Mouse (Mus musculus): Measurements from ENCODE around the gene Hmga2.

Gene Hmga2

DNA sequence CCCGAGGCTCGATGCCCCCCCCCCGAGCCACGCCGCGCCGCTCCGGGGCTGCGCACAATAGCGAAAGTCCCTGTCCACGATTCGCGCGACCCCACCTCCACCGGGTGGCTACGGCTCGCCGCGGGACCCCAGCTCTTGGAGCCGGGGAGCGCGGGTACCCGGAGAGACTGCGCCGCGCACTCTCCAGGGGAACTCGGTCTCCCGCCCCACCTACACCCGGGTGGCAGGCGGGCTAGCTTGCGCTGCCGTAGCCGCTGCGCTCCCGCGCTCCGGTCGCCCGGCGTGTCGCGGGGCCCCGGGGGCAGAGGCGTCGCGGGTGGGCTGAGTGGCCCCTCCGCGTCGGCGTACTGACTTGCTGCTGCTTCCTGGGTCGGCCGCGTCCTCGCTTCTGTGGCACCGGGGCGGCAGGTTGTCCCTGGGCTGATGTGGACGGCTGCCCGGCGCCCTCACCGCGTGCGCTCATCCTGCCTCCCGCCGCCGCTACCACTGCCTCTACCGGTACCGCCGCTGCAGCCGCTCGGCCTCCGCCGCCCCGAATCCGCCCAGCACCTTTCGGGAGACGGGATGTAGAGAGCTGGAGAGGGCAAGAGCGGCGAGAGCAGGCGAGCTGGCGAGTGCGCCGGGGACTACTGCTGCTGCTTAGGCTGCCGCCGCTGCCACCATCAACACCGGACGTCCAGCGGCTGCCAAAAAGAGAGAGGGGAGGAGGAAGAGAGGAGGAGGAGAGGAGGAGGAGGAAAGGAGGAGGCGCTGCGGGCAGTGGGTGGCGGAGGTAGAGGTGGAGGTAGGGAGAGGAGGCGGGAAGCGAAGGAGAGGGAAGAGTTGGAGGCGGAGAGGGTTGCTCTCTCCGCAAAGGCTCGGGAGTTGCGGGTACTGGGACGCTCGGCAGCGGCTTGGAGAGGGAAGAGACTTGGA, at the start of gene Hmga2:
Gene Hmga2, minus strand, starts transcription at position 869 of the 915 bp plus-strand sequence.
- no peak for DNase-seq (ENCODE audit: low spot score in 2 of 2)

DNA sequence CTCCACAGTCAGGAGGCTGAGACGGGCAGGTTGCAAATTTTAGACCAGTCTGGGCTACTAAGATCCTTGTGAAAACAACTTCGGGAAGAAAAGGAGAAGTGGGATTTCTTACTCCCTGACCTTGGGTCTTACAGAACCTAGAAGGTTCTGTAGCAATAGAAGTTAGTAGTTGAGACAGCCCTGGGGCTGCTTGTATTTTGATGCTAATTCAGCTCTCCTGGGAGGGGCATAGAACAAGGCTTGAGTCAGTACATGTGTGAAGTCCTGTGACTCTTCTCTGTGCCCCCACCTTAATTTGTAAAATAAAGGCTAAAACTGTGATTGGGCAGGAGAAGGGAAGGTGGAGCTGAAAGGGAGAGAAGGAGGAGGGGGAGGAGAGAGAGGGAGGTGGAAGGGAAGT, 46.7 kb upstream of the Hmga2 start:
- DNase-seq (ENCODE audit: low spot score in 2 of 2): no peak

- DNase-seq (ENCODE audit: low spot score in 2 of 2): no peak
These were observed 45.8 kb upstream of the Hmga2 start for GRCm38 (mm10) chr10:120521912-120522575.

DNA sequence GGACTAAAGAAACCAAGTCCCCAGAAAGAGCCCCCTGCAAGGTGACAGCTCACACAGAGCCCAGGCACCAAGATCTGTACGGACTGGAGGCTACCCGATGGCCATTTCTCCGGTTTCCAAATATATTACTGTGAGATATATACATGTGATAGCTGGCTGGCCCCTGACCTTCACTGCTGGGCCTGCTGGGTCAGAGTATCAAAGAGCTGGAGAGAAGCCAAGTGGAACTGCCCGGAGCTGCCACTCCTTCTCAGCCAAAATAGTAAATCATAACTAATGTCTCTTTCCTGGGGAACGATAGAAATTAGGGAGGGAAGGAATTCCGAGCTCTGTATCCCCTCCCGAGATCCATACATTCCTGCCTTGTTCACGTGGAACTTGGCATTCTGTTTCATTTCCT, 40.0 kb upstream of the Hmga2 start:
- DNase-seq (ENCODE audit: low spot score in 2 of 2): no peak

GRCm38 (mm10) chr10:120513721-120514120, 37.5 kb upstream of the Hmga2 start:
- no peak for DNase-seq (ENCODE audit: low spot score in 2 of 2)

GRCm38 (mm10) chr10:120512946-120513345, 36.7 kb upstream of the Hmga2 start:
- no peak for DNase-seq (ENCODE audit: low spot score in 2 of 2)

GRCm38 (mm10) chr10:120512121-120512520, 35.9 kb upstream of the Hmga2 start:
- DNase-seq (ENCODE audit: low spot score in 2 of 2): no peak

- DNase-seq (ENCODE audit: low spot score in 2 of 2): no peak
These were observed 27.7 kb upstream of the Hmga2 start for GRCm38 (mm10) chr10:120503959-120504358.

DNA sequence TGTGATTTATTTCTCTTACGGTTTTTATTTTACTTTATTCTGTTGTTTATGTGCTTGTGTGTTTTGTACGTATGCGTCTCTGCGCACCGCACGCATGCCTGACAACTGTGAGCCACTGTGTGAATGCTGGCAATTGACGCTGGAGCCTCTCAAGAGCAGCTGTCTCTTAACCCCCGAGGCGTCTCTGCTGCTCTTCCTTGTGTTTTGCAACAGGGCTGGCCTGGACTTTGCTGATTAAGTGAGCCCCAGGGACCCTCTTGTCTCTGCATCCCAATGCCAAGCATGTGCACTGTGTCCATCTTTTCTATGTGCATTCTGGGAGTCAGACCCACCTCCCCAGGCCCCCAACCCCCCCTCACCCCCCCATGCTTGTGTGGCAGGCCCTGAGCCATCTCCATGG, 24.5 kb upstream of the Hmga2 start:
- DNase-seq (ENCODE audit: low spot score in 2 of 2): no peak

DNA sequence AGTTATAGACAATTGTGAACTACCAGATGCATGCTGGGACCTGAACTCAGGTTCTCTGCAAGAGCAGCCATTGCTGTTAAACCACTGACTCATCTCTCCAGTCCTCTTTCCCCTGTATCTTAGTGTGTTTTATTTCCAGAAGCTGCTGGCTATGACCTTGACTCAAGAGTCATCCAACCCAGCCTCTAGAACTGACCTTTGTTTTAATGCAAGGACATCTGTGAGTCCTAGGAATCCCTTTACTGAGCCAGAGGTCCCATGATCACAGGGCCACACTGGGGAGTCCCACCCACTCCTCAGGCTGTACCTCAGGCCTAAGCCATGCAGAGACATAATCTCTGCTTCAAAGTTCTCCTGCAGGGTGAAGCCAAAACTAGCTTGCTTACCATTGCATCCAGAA, 21.8 kb upstream of the Hmga2 start:
- DNase-seq (ENCODE audit: low spot score in 2 of 2): no peak

- no peak for DNase-seq (ENCODE audit: low spot score in 2 of 2)
These were observed 18.4 kb upstream of the Hmga2 start for GRCm38 (mm10) chr10:120494653-120495052.

- DNase-seq (ENCODE audit: low spot score in 2 of 2): no peak
These were observed 15.2 kb upstream of the Hmga2 start for GRCm38 (mm10) chr10:120491477-120491876.

- DNase-seq (ENCODE audit: low spot score in 2 of 2): no peak
These were observed 13.3 kb upstream of the Hmga2 start for GRCm38 (mm10) chr10:120489611-120490010.

- DNase-seq (ENCODE audit: low spot score in 2 of 2): no peak
These were observed 12.3 kb upstream of the Hmga2 start for GRCm38 (mm10) chr10:120488526-120488925.

DNA sequence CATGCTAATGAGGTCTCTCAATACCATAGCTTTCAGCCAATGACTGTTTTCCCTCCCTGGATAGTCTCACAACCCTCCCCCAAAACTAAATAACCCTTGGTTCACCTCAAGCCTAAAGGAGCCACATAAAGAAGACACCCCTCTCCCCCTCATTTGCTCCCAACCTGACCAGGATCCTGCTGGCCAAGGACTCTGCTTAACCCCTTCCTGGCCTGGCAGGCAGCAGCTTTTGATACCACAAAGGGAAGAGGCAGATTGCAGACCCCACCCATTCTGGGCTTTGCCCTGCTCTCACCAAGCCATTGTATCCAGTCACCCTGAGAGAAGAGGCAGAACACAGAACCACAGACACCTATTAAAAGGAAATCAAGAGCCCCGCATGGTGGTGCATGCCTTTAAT, 11.6 kb upstream of the Hmga2 start:
- DNase-seq (ENCODE audit: low spot score in 2 of 2): no peak

DNA sequence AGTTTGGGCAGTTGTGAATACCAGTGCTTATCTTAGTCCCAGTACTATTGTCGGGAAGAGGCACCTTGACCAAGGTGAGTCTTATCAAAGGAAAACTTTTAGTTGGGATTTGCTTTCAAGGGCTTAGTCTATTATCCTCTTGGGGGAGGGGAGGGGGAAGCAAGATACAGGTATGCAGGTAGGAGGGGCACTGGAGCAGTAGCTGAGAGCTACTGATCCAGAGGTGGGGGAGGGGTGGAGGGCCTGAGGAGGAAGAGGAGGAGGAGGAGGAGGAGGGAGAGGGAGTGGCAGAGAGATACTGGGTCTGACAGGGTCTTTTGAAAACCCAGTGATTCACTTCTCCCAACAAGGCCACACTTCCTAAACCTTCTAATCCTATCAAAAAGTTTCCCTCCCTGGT, 9.2 kb upstream of the Hmga2 start:
- no peak for DNase-seq (ENCODE audit: low spot score in 2 of 2)

GRCm38 (mm10) chr10:120484144-120484543, 7.9 kb upstream of the Hmga2 start:
- DNase-seq (ENCODE audit: low spot score in 2 of 2): no peak

DNA sequence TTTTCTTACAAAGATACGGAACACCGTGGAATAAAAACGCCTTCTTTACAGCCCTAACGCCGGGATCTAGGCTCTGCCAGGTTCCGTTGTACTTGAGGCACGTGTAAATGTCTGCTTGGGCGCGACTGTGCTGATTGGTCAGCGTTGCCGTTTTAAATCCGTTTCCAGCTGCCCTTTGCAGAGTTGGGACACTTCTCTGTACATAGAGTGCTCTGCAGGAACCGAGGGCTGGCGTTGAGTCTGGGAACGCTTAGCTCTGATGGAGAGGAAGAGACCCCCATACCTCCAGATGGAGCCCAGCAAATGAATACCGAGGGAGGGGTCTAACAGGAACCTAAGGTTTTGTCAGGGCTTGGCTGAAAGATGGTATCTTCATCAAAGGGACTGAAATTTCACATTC, 1.9 kb upstream of the Hmga2 start:
- no peak for DNase-seq (ENCODE audit: low spot score in 2 of 2)

- DNase-seq (ENCODE audit: low spot score in 2 of 2): no peak
These were observed 1.2 kb upstream of the Hmga2 start for GRCm38 (mm10) chr10:120477501-120477900.

DNA sequence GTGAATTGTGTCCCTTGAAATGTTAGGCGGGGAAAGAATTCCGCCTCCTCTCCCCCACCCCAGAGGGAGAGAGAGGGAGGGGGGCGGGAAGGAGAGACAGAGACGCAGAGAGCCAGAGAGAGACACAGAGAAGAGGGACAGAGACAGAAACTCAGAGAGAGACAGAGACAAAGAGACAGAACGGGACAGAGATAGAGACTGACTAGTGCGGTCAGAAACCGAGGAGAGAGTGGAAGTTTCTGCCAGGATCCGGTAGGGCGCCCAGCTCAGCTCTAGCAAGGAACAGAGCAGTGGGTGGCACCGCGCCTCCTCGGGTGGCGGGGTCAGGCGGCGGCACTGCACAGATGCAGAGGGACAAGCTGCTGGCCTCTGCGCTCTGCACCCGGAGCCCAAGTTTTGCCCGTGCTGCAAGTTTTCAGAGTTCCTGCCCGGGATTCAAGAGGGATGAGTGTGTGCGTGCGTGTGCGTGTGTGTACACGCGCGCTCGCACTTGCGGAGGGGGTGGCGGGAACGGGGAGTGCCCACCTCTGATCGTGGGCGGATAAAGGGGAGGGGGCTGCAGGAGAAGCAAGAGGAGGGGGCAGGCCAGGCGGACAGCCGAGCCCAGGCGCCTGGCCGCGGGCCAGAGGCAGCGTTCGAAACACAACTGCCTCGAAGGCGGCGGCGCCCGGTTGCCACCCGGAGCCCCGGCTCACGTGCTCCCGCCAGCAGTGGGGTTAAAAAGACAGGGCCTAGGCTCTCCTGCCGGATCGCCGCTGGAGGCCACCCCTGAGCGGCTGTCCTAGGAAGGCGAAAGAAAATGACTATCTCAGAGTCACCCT, 457 bp upstream of the Hmga2 start:
- DNase-seq (ENCODE audit: low spot score in 2 of 2): no peak

- no peak for DNase-seq (ENCODE audit: low spot score in 2 of 2)
These were observed 1.2 kb downstream of the Hmga2 start for GRCm38 (mm10) chr10:120475041-120475541.

- no peak for DNase-seq (ENCODE audit: low spot score in 2 of 2)
These were observed 2.0 kb downstream of the Hmga2 start for GRCm38 (mm10) chr10:120474301-120474700.
